Mouse (Mus musculus) hindbrain, embryonic 11.5 days (tissue): Measurements from ENCODE around the gene Mei1. TPM values are rescaled to one million over a fixed set of nuclear protein-coding genes. Genes with fewer than 3 reads are reported as not detected.

Experiments used
- ATAC-seq: fragments of 200-750 bp; cut with Nextera tagmentation; 2 replicates; pipeline ENCODE4 v1.8.0; 2017; ENCODE audit warnings: mild to moderate bottlenecking, moderate TSS enrichment, moderate library complexity; ENCODE audit not compliant: low FRiP score
- DNase-seq: peaks from one replicate; pipeline ENCODE4 v3.0.0-alpha.2; 2015; ENCODE audit warnings: low spot score
- H3K27ac ChIP-seq: fragments of 300-500 bp; sonication (generic); 2 replicates; pipeline ENCODE4 v1.5.1; 2014; ENCODE audit warnings: mild to moderate bottlenecking, low read depth, low read length
- H3K27me3 ChIP-seq: fragments of 300-500 bp; sonication (generic); 2 replicates; pipeline ENCODE4 v1.6.1; 2014; ENCODE audit warnings: mild to moderate bottlenecking, low read length, moderate library complexity, mixed read lengths; ENCODE audit not compliant: control insufficient read depth, insufficient read depth
- H3K36me3 ChIP-seq: fragments of 300-500 bp; sonication (generic); 2 replicates; pipeline ENCODE4 v1.6.1; 2014; ENCODE audit warnings: mild to moderate bottlenecking, low read length, moderate library complexity, mixed read lengths; ENCODE audit not compliant: control insufficient read depth, insufficient read depth
- H3K4me1 ChIP-seq: fragments of 300-500 bp; sonication (generic); replicated peaks from 2 replicates; pipeline ENCODE4 v1.6.1; 2014; ENCODE audit warnings: low read length, mixed read lengths; ENCODE audit not compliant: control insufficient read depth, insufficient read depth
- H3K4me2 ChIP-seq: fragments of 300-500 bp; sonication (generic); replicated peaks from 2 replicates; pipeline ENCODE4 v1.6.1; 2014; ENCODE audit warnings: mild to moderate bottlenecking, low read depth, low read length
- H3K4me3 ChIP-seq: fragments of 300-500 bp; sonication (generic); 2 replicates; pipeline ENCODE4 v1.5.1; 2014; ENCODE audit warnings: low read depth, low read length
- H3K9ac ChIP-seq: fragments of 300-500 bp; sonication (generic); 2 replicates; pipeline ENCODE4 v1.6.1; 2014; ENCODE audit warnings: low read depth, low read length
- H3K9me3 ChIP-seq: fragments of 300-500 bp; sonication (generic); 2 replicates; pipeline ENCODE4 v1.6.1; 2016; ENCODE audit warnings: low read length; ENCODE audit not compliant: control insufficient read depth
- WGBS: fragments of 180-500 bp; shearing (Covaris S2); extraction: QIAGEN DNeasy Blood & Tissue Kit; methylation state at CpG from one replicate; pipeline ENCODE4 v1.1.7; 2014; 5-methylcytosine and 5-hydroxymethylcytosine counted together
- polyA plus RNA-seq: library from polyadenylated mRNA; unstranded; fragments of >200 nt; fragmentation: Nextera tagmentation; extraction: Ambion mirVana; gene quantifications from 2 replicates; pipeline ENCODE4 v1.2.1, GENCODE M21; 2014

Mei1 gene
- polyA plus RNA-seq, 1 experiment from 2014 or later, result not detected

DNA sequence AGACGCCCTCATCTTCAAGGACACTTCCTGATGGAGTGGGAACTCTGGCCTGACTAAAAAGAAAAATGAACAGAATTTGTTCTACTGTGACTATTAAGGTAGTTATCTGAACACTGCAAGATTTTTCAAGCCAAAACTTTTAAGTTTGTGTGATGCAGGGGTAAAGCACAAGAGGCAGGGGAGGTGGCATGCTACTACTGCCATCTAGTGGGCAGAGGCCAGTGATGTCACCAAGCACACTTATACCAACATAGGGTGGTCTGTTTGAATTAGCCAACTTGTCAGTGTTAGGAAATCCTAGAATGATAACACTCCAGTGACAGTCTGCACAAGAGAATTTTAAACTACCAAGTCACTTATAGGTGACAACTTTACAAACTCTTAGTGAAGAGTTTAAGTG is 29.1 kb upstream of the Mei1 start:
- DNase-seq (peak; percentile 72), ATAC-seq (no peak)
- WGBS, result 100% methylated on average over 1 of the region's 1 CpGs
- H3K4me3 ChIP-seq, result no peak overlapping the region
- no peaks in the 10 kb centered on the region for H3K27me3 ChIP-seq
- no peak overlapping the region for H3K27ac ChIP-seq
- H3K36me3 ChIP-seq, result 0 out of 2 replicates have a peak, but pooled peaks cover 2% of the 10 kb centered on the region
- H3K9ac ChIP-seq, result no peak overlapping the region
- H3K9me3 ChIP-seq, result no peaks in the 10 kb centered on the region
- H3K4me2 ChIP-seq, result no peak overlapping the region
- no peaks in the 10 kb centered on the region for H3K4me1 ChIP-seq

DNA sequence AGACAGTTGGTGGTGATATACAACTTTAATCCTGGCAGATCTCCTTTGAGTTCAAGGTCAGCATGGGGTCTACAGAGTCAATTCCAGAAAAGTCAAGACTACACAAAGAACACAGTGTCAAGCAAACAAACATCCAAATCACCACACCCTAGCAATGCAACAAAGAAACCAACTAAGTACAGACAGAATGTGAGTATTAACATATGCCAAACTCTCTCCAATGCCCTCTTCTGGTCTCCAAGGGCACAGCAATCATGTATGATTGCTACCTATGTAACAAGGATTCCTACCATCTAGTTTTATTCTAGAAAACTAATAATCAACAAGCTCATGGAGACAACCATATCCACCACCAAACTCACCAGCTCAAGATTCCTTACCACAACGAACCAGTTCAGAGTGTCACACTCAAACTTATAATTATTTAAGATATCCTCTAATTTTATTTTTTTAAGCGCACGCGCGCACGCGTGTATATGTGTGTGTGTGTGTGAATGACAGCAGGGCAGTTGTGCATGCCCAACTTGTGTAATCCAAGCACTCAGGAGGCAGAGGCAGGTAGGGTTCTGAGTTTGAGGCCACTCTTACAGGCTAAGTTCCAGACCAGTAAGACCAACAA is 25.5 kb upstream of the Mei1 start:
- DNase-seq (no peak), ATAC-seq (no peak)
- Histone ChIP-seq H3K27ac (no peak overlapping the region), H3K9me3 (no peaks in the 10 kb centered on the region), H3K4me2 (no peak overlapping the region), H3K4me1 (peaks cover 6% of the 10 kb centered on the region; the same call in 1 of the 2 replicates), H3K4me3 (no peak overlapping the region), H3K36me3 (0 out of 2 replicates have a peak, but pooled peaks cover 2% of the 10 kb centered on the region), H3K9ac (no peak overlapping the region), H3K27me3 (no peaks in the 10 kb centered on the region)
- WGBS, result 98% methylated on average over 7 of the region's 7 CpGs

DNA sequence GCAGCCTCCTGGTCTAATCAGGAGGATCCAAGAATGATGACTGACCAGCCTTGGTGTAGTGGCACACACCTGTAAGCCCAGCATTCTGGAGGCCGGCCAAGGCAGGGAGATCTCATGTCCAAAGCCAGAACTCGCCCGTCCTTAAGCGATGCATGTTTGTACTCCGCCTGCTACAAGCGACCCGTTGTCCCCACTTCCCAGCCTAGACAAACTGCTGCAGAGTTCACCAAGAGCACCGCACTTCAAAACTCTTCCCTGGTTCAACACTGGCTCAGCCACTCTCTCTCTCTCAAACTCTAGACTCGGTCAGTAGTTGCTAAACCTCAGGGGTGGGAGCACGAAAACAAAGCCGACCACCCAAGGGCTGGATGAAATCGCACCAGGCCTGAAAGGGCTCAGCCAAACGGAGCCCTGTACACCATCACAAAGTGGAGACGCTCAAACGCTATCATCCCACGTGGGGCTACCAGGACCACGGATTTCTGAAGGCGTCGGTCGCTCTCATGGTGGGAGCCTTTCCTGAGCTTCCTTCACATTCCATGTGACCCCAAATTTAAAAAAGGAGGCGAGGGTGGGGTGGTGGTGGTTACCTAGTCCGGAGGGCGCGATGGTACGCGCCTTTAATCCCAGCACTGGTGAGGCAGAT is 23.4 kb upstream of the Mei1 start:
- peak; percentile 30 for DNase-seq
- H3K4me3 ChIP-seq, result peak overlapping the region; percentile 84
- H3K4me2 ChIP-seq, result peak overlapping the region; percentile 84
- no peaks in the 10 kb centered on the region for H3K27me3 ChIP-seq
- ATAC-seq, result no peak
- no peaks in the 10 kb centered on the region for H3K9me3 ChIP-seq
- WGBS, result 7% methylated on average over 26 of the region's 26 CpGs
- no peak overlapping the region for H3K27ac ChIP-seq
- peaks cover 6% of the 10 kb centered on the region; the same call in 1 of the 2 replicates for H3K4me1 ChIP-seq
- peak overlapping the region; percentile 83 for H3K9ac ChIP-seq
- 0 out of 2 replicates have a peak, but pooled peaks cover 2% of the 10 kb centered on the region for H3K36me3 ChIP-seq

DNA sequence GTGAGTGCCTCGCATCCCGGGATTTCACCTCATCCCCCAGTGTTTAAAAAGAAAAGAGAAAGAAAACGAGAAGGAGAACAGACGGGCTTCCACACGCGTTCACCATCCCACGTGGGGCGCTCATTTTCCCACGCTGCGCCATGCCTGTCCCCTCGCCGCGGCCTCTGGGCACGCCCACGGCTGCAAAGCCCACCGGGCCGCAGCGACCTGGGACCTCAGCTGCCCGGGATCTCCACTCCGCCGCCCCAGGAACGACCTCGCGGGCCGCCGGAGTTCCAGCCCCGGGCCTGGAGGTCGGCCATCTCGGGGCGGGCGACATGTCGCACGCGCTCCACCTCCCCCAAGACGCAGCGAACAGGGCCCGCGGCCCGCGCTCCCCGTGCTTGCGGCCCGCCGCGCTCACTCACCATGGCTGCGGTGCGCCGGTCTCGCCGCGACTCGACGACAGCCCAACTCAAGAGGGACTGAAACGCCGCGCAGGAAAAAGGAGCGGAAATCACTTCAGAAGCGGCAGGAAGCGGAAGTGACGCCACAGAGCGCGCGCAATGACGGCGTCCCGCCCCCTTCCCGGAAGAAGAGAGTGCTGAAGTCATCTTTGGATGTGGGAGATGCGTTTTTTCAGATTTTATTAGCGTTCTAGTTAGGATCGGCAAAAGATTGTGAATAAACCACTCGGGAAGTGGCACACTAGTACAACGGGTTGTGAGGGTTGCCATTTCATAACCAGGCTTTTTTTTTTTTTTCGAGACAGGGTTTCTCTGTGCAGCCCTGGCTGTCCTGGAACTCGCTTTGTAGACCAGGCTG is 22.5 kb upstream of the Mei1 start, which contains the start of gene Snu13:
TSS of gene Snu13 (minus strand) at position 519 of the 804 bp plus-strand sequence.
- peaks cover 6% of the 10 kb centered on the region; the same call in 1 of the 2 replicates for H3K4me1 ChIP-seq
- peak; percentile 82 for ATAC-seq
- WGBS, result under 1% methylated on average over 70 of the region's 74 CpGs

DNA sequence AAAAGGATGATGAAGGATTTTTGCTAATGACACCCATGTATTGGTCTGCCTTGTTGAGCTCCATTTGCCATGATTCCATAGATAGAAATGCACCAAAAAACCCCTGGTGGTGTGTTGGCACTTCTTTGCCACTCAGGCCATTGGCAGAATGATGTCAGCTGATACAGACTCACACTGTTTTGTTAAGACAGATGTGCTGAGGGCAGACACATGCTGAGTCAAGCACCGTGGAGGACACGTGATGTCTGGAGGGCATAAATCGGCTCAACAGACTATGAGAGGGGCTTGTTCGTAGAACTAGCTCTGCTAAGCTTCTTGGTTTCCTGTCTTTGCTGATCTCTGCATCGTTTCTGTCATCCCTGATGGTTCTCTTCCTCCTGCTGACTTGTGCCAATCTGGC is 17.3 kb upstream of the Mei1 start:
- no peaks in the 10 kb centered on the region for H3K4me1 ChIP-seq
- DNase-seq (no peak), ATAC-seq (no peak)
- 70% methylated on average over 5 of the region's 5 CpGs for WGBS
- no peaks in the 10 kb centered on the region for H3K9me3 ChIP-seq
- no peaks in the 10 kb centered on the region for H3K27me3 ChIP-seq
- H3K4me3 ChIP-seq, result no peak overlapping the region
- H3K27ac ChIP-seq, result no peak overlapping the region
- no peak overlapping the region for H3K9ac ChIP-seq
- H3K36me3 ChIP-seq, result no peaks in the 10 kb centered on the region
- no peak overlapping the region for H3K4me2 ChIP-seq

More for the DNA sequence above, 22.5 kb upstream of the Mei1 start, which contains the start of gene Snu13:
- Histone ChIP-seq H3K9ac (peak within 1 kb of the TSS; percentile 83), H3K9me3 (no peaks in the 10 kb centered on the region), H3K36me3 (0 out of 2 replicates have a peak, but pooled peaks cover 2% of the 10 kb centered on the region), H3K27me3 (no peaks in the 10 kb centered on the region), H3K27ac (peak within 1 kb of the TSS; percentile 34; the same call in 1 of the 2 replicates), H3K4me2 (peak within 1 kb of the TSS; percentile 84), H3K4me3 (peak within 1 kb of the TSS; percentile 84)
- peak; percentile 95 for DNase-seq

DNA sequence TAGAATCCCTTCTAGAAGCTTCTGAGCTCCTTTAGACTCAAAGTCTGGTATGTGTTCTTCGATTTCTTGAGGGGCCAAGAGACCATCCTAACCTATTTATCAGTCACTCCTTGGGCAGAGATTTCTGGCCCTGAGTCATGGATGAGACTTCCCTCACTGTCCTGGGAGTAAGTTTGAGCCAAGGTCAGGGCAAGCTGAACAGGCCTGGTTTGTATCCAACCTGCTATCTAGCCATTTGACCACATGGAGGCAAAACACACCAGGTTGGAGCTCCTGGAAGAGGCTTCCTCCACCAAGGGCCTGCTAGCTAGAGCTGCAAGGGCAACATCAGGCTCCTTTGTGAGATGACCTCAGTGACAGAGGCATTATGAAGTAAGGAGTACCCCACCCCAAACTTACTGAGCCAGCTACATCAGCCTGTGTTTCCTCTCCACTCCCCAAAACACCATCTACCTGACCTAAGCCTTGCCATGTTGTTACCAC is 11.0 kb upstream of the Mei1 start, which contains the start of gene 4930407I10Rik:
TSS of gene 4930407I10Rik (plus strand) at position 433 of the 483 bp plus-strand sequence.
- H3K27me3 ChIP-seq, result no peaks in the 10 kb centered on the region
- H3K9me3 ChIP-seq, result no peaks in the 10 kb centered on the region
- H3K4me3 ChIP-seq, result no peak within 1 kb of the TSS
- H3K4me2 ChIP-seq, result no peak within 1 kb of the TSS
- H3K36me3 ChIP-seq, result no peaks in the 10 kb centered on the region
- ATAC-seq (no peak), DNase-seq (no peak)
- 83% methylated on average over 1 of the region's 1 CpGs for WGBS
- no peak within 1 kb of the TSS for H3K9ac ChIP-seq
- H3K27ac ChIP-seq, result no peak within 1 kb of the TSS
- H3K4me1 ChIP-seq, result no peaks in the 10 kb centered on the region

DNA sequence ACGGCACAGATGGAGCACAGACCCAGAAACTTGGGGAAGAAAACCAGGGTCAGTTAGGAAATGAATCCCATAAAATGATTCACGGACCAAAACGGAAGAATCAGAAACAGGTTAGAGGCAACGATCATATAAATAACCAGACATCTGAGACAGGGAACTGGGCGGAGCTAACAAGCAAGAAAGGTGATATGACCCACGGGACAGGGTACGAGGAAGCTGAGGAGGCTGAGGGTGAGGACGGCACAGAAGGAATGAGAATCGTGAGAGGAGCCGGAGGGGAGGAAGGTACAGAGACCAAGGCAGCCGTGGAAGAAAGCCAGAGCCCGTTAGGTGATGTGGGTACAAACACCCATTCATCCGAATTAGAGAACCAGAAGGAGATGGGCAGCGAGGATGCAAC is 5.9 kb upstream of the Mei1 start:
- Histone ChIP-seq H3K27ac (no peak overlapping the region), H3K9ac (no peak overlapping the region), H3K9me3 (no peaks in the 10 kb centered on the region), H3K27me3 (peaks cover 3% of the 10 kb centered on the region; the same call in 1 of the 2 replicates), H3K4me2 (no peak overlapping the region), H3K4me1 (no peaks in the 10 kb centered on the region), H3K4me3 (no peak overlapping the region), H3K36me3 (no peaks in the 10 kb centered on the region)
- ATAC-seq, result no peak
- WGBS, result 64% methylated on average over 14 of the region's 14 CpGs
- DNase-seq, result no peak

DNA sequence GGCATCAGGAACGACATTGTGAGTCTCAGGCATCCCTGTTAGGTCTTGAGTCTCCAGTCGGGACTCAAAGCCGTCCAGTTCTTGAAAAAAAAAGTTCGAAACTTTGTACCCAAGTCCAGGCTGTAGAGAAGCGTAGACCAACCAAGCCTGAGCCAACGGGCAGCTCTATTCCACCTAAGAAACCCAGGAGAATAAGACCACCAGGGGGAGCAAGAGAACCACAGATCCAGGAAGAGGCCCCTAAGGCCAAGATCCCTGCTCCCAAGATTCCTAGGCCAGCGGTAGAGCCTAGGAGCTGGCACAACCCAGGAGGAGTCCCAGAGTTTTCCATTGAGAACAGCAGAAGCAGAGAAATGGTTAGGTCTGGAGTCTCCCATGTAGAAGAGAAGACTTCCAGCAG is 4.3 kb upstream of the Mei1 start:
- H3K27ac ChIP-seq, result no peak overlapping the region
- no peaks in the 10 kb centered on the region for H3K9me3 ChIP-seq
- no peaks in the 10 kb centered on the region for H3K36me3 ChIP-seq
- no peaks in the 10 kb centered on the region for H3K4me1 ChIP-seq
- 21% methylated on average over 7 of the region's 7 CpGs for WGBS
- DNase-seq (peak; percentile 91), ATAC-seq (no peak)
- H3K4me2 ChIP-seq, result no peak overlapping the region
- H3K27me3 ChIP-seq, result peaks cover 14% of the 10 kb centered on the region
- no peak overlapping the region for H3K9ac ChIP-seq
- H3K4me3 ChIP-seq, result no peak overlapping the region
